Mouse (Mus musculus): Measurements from ENCODE around the gene Hnrnpm.

- TF ChIP-seq CTCF (IDR thresholded peaks at IDR 0.05; ENCODE audit: low read depth, low read length) (no peak), POLR2A (IDR thresholded peaks at IDR 0.05; ENCODE audit: extremely low read depth, insufficient read depth, low read length) (no peak)
These were observed 7.9 kb downstream of the Hnrnpm start for GRCm38 (mm10) chr17:33678771-33679170.
